In genomic region chr1:97802207-97802902, GRCm38 (mm10) we compare ENCODE assay signal across 11 mouse cellular contexts. TPM values are rescaled to one million over a fixed set of nuclear protein-coding genes. Genes with fewer than 3 reads are reported as not detected.
DNase-seq lines count a peak whose midpoint lies in the region; ATAC-seq and TF ChIP-seq lines count a peak whose summit lies in the region.
"Had no signal": no experiment of that assay in that cellular context is flagged by ENCODE, and none has a peak within 500 bp of the region (broad histone marks: within the 10 kb centered on the region; RNA-seq: fewer than 3 reads in every experiment).

No protein-coding gene starts in this region.

- H3K27ac ChIP-seq in forebrain, embryonic 12.5 days: no peak overlapping the region
- no peak overlapping the region for H3K27ac ChIP-seq in forebrain, embryonic 16.5 days (ENCODE audit: low read length)
- no peak overlapping the region for H3K27ac ChIP-seq in lung, embryonic 14.5 days (ENCODE audit: low read depth)

- peak; percentile 57 for TF ChIP-seq CTCF in lung, embryonic 14.5 days (IDR thresholded peaks at IDR 0.05; ENCODE audit: low read depth)

- H3K9me3 ChIP-seq in forebrain, embryonic 12.5 days: no peaks in the 10 kb centered on the region
- H3K9me3 ChIP-seq in forebrain, embryonic 16.5 days (ENCODE audit: control insufficient read depth, low read length): peaks cover 5% of the 10 kb centered on the region; the same call in 1 of the 2 replicates
- H3K9me3 ChIP-seq in lung, embryonic 14.5 days (ENCODE audit: low read depth, low read length): no peaks in the 10 kb centered on the region; the same call in 1 of the 2 replicates

- WGBS in forebrain, embryonic 12.5 days: 45% methylated on average over 4 of the region's 4 CpGs
- 30% methylated on average over 4 of the region's 4 CpGs for WGBS in forebrain, embryonic 16.5 days
- 37% methylated on average over 4 of the region's 4 CpGs for WGBS in lung, embryonic 14.5 days

- no peaks in the 10 kb centered on the region for H3K27me3 ChIP-seq in forebrain, embryonic 12.5 days
- no peaks in the 10 kb centered on the region for H3K27me3 ChIP-seq in forebrain, embryonic 16.5 days (replicated peaks; ENCODE audit: control insufficient read depth, insufficient read depth, low read length)
- no peaks in the 10 kb centered on the region for H3K27me3 ChIP-seq in lung, embryonic 14.5 days (ENCODE audit: insufficient read depth, low read length)

- no peak overlapping the region for H3K4me2 ChIP-seq in forebrain, embryonic 12.5 days
- H3K4me2 ChIP-seq in forebrain, embryonic 16.5 days (ENCODE audit: low read length): no peak overlapping the region
- no peak overlapping the region for H3K4me2 ChIP-seq in lung, embryonic 14.5 days

- no peaks in the 10 kb centered on the region for H3K36me3 ChIP-seq in forebrain, embryonic 12.5 days (replicated peaks)
- no peaks in the 10 kb centered on the region for H3K36me3 ChIP-seq in forebrain, embryonic 16.5 days (ENCODE audit: control insufficient read depth, insufficient read depth)
- no peaks in the 10 kb centered on the region for H3K36me3 ChIP-seq in lung, embryonic 14.5 days (ENCODE audit: insufficient read depth)

- H3K4me1 ChIP-seq in forebrain, embryonic 12.5 days: no peaks in the 10 kb centered on the region
- no peaks in the 10 kb centered on the region for H3K4me1 ChIP-seq in forebrain, embryonic 16.5 days (replicated peaks; ENCODE audit: control insufficient read depth, insufficient read depth, low read length)
- no peaks in the 10 kb centered on the region for H3K4me1 ChIP-seq in lung, embryonic 14.5 days (ENCODE audit: insufficient read depth)

- H3K4me3 ChIP-seq in forebrain, embryonic 12.5 days (replicated peaks): no peak overlapping the region
- no peak overlapping the region for H3K4me3 ChIP-seq in forebrain, embryonic 16.5 days (replicated peaks; ENCODE audit: low read length)
- H3K4me3 ChIP-seq in lung, embryonic 14.5 days (ENCODE audit: low read depth, low read length): no peak overlapping the region

- 0 out of 2 replicates have a peak, but pooled peaks have one; percentile 41 for ATAC-seq in forebrain, embryonic 12.5 days (ENCODE audit: low FRiP score)
- no peak for ATAC-seq in forebrain, embryonic 16.5 days
- ATAC-seq in lung, embryonic 14.5 days (ENCODE audit: insufficient read depth): no peak
- ATAC-seq: hindbrain, embryonic 16.5 days had no signal

- peak; percentile 69 for DNase-seq in lung, embryonic 14.5 days
- no peak for DNase-seq in lung, adult 18-20 months
- peak; percentile 40 for DNase-seq in embryo, embryonic 11 days
- DNase-seq in retina, postnatal 1 day: peak; percentile 64
- DNase-seq in cerebellum, adult 8-10 months: no peak
- no peak for DNase-seq in left cerebral cortex, adult 8-10 months (ENCODE audit: low spot score in 2 of 2)
- DNase-seq: lung, adult 2 months; right cerebral cortex, adult 18-20 months had no signal

- H3K9ac ChIP-seq in forebrain, embryonic 12.5 days: no peak overlapping the region
- no peak overlapping the region for H3K9ac ChIP-seq in forebrain, embryonic 16.5 days (replicated peaks; ENCODE audit: low read depth, low read length)
- H3K9ac ChIP-seq in lung, embryonic 14.5 days: no peak overlapping the region

RNA-seq across cellular contexts. Expression of gene Ppip5k2, which starts 32.1 kb away (rescaled TPM):
- polyA plus RNA-seq in forebrain, embryonic 12.5 days (2016; fragmentation: Nextera tagmentation; extraction: Ambion mirVana): 56.9 and 58.2 TPM in 2 replicates
- 51.6 and 57.4 TPM in 2 replicates for polyA plus RNA-seq in forebrain, embryonic 16.5 days (2015; fragmentation: Nextera tagmentation; extraction: Ambion mirVana)
- polyA plus RNA-seq in lung, embryonic 14.5 days (2014; fragmentation: Nextera tagmentation; extraction: Ambion mirVana): 38.8 and 41.4 TPM in 2 replicates
- 10 to 100 TPM; 27.1 to 29.6 (median 28.7) TPM for total RNA-seq in left cerebral cortex, adult 8-10 months (2022)

RNA-seq across cellular contexts. Expression of gene Gin1, which starts 32.4 kb away (rescaled TPM):
- polyA plus RNA-seq in forebrain, embryonic 12.5 days (2016; fragmentation: Nextera tagmentation; extraction: Ambion mirVana): 20.3 and 21.8 TPM in 2 replicates
- 14.9 and 15.7 TPM in 2 replicates for polyA plus RNA-seq in forebrain, embryonic 16.5 days (2015; fragmentation: Nextera tagmentation; extraction: Ambion mirVana)
- polyA plus RNA-seq in lung, embryonic 14.5 days (2014; fragmentation: Nextera tagmentation; extraction: Ambion mirVana): 15.2 and 17.3 TPM in 2 replicates
- 1 to 10 TPM; 8.7 to 9.8 (median 9.3) TPM for total RNA-seq in left cerebral cortex, adult 8-10 months (2022)

Comparison
In these comparisons a context has a peak if more than half of its experiments do, and no peak if none do; other contexts are left out.
1. DNase-seq: peak in lung, embryonic 14.5 days (single experiment), embryo, embryonic 11 days (single experiment) and retina, postnatal 1 day (single experiment); none in lung, adult 18-20 months (0 of 2), cerebellum, adult 8-10 months (single experiment) and left cerebral cortex, adult 8-10 months (0 of 2).